Mouse (Mus musculus): Measurements from ENCODE around the gene Zdhhc19. TPM values are rescaled to one million over a fixed set of nuclear protein-coding genes. Genes with fewer than 3 reads are reported as not detected.

The Zdhhc19 gene
- polyA plus RNA-seq, 1 experiment from 2014 or later: not detected

DNA sequence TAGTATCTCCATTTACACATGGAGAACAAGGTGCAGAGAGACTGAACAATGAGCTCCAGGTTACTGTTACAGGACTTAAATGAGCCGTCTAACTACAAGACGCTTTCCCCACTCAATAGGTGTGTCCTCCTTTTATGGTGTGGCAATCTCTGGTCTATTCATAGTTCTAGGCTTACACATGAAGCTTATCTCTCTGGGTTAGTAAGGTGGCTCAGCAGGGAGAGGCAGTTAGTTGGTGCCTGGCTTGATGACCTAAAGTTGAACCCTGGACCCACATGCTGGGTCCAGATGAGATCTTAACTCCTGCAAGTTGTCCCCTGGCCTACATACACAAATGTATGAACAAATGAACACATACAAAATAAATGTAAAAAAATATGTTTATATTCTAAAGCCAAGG is 32.6 kb upstream of the Zdhhc19 start:
- Histone ChIP-seq H3K27ac (replicated peaks) (no peak overlapping the region), H3K9ac (no peak overlapping the region), H3K4me2 (no peak overlapping the region), H3K36me3 (peaks cover 53% of the 10 kb centered on the region), H3K4me3 (no peak overlapping the region), H3K27me3 (no peaks in the 10 kb centered on the region), H3K4me1 (replicated peaks) (no peaks in the 10 kb centered on the region), H3K9me3 (no peaks in the 10 kb centered on the region)
- 64% methylated on average over 2 of the region's 2 CpGs for WGBS
- ATAC-seq (ENCODE audit: low read depth): no peak

DNA sequence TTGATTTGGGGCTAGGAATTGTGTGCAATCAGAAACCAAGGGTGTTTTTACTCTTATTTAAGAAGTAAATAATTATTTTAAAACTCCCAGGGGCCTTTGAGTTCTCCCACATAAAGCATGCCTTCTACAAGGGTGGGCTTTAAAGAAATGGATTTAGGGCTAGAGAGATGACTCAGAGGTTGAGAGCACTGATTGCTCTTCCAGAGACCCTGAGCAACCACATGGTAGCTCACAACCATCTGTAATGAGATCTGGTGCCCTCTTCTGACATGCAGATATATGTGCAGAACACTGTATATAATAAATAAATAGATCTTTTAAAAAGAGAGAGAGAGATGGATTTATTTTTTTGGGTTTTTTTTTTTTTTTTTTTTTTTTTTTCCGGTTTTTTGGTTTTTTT is 31.2 kb upstream of the Zdhhc19 start:
- ATAC-seq (ENCODE audit: low read depth): no peak
- Histone ChIP-seq H3K9me3 (no peaks in the 10 kb centered on the region), H3K36me3 (peaks cover 60% of the 10 kb centered on the region), H3K27me3 (no peaks in the 10 kb centered on the region), H3K9ac (no peak overlapping the region), H3K27ac (replicated peaks) (no peak overlapping the region), H3K4me1 (replicated peaks) (no peaks in the 10 kb centered on the region), H3K4me2 (no peak overlapping the region), H3K4me3 (no peak overlapping the region)
- WGBS: 0% methylated on average over 1 of the region's 1 CpGs

DNA sequence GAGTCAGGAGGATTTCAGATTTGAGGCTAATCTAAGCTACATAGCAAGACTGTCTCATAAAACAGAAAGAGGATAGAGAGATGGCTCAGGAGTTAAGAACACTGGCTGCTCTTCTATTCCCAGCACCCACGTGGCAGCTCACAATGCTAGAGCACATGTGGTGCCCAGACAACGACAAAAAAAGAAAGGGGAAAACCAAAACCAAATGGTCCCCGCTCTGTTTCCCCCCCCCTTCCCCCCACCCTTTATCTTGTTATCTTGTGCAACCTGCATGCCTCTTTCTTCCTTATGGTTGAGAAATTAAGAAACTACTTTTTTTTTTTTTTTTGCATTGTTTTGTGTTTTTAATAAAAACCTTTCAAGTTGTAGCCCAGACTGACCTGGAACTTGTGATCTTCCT is 27.6 kb upstream of the Zdhhc19 start:
- H3K36me3 ChIP-seq: peaks cover 82% of the 10 kb centered on the region
- H3K27ac ChIP-seq (replicated peaks): no peak overlapping the region
- no peaks in the 10 kb centered on the region for H3K9me3 ChIP-seq
- WGBS: 83% methylated on average over 3 of the region's 3 CpGs
- no peak overlapping the region for H3K4me3 ChIP-seq
- no peak overlapping the region for H3K4me2 ChIP-seq
- no peak overlapping the region for H3K9ac ChIP-seq
- ATAC-seq (ENCODE audit: low read depth): no peak
- no peaks in the 10 kb centered on the region for H3K27me3 ChIP-seq
- H3K4me1 ChIP-seq (replicated peaks): no peaks in the 10 kb centered on the region

DNA sequence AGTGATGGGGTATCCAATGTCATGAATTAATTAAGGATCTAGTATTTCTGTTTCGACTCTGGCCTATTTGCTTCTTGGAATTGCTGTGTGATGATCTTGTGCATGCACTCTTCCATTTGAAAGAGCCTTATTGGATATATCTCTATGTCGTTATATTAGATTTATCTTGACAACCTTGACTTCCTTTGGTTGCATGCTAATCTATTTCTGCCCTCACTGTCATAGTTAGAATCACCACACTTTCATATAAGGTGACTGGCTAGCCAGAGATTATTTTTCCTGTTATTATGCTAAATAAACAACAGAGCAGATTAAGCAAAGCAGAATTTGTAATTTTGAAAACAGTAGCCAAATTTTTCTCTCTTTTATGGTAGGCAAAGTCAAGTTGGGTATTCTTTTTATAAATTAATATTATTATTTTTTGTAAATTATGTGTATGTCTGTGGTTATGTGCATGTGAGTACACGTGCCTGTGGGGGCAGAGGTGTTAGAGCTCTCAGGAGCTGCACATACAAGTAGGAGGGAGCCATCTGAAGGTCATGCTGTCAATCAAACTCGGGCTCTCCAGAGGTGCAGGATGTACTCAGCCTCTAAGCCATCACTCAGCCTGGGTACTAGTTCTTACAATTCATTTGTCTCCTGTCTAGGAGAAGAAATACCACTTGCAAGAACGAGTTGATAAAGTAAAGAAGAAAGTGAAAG is 26.5 kb upstream of the Zdhhc19 start:
- no peaks in the 10 kb centered on the region for H3K9me3 ChIP-seq
- peaks cover 72% of the 10 kb centered on the region for H3K36me3 ChIP-seq
- no peaks in the 10 kb centered on the region for H3K4me1 ChIP-seq (replicated peaks)
- WGBS: 77% methylated on average over 5 of the region's 5 CpGs
- no peak for ATAC-seq (ENCODE audit: low read depth)
- no peaks in the 10 kb centered on the region for H3K27me3 ChIP-seq
- H3K4me2 ChIP-seq: no peak overlapping the region
- no peak overlapping the region for H3K27ac ChIP-seq (replicated peaks)
- no peak overlapping the region for H3K9ac ChIP-seq
- no peak overlapping the region for H3K4me3 ChIP-seq

DNA sequence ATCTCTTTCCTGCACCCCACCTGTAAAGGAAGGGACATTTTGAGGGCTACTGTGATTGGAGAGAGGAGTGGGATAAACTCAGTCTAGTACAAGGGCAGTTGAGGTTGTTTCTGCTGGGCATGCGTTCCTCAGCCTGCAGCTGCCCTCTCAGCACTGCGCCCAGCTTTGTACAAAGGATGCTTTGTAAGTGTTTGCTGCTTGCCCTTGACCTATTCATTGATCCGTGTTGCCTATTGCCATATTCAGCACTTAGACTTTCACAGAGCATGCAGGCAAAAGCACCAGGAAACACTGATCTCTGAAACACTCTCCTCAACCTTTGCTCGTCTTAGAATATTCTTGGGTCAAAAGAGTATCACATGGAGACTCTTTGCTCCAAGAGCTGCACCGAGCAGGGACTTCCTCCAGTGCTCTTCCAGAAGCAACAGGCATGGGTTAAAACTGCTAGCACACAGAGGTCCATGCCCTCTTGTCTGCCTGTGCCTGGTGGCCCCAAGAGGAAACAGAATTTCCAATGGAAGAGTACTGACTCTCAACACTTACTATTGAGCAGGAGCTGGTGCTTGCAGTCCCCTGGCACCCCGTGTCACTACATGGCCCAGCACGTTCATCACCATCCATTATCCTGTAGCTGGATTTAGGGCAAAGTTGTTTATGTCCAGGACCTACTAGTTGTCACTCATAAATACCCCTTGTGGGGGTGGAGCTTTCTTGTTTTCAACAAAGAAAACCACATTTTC is 23.6 kb upstream of the Zdhhc19 start:
- 77% methylated on average over 7 of the region's 7 CpGs for WGBS
- no peaks in the 10 kb centered on the region for H3K9me3 ChIP-seq
- no peak overlapping the region for H3K4me2 ChIP-seq
- H3K36me3 ChIP-seq: peaks cover 56% of the 10 kb centered on the region
- no peak overlapping the region for H3K4me3 ChIP-seq
- no peaks in the 10 kb centered on the region for H3K27me3 ChIP-seq
- ATAC-seq (ENCODE audit: low read depth): no peak
- H3K9ac ChIP-seq: no peak overlapping the region
- no peak overlapping the region for H3K27ac ChIP-seq (replicated peaks)
- no peaks in the 10 kb centered on the region for H3K4me1 ChIP-seq (replicated peaks)

DNA sequence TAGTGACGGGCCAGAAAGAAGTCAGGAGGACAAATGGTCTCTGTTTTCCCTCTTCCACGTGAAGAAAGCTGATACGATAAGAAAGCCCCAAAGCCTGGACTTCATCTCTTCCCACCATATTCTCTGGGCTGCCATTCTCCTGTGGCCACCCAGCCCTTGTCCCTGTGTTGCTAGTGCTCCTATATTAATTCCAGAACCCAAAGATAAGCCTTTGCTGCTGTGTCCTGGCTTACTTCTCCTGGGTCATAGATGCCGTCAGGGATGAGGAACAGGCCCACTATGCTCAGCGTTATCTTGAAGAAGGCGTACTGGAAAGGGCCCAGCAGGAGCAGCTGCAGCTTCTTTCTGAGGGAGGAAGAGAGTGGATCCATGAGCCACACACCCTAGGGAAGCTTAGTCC is 18.8 kb upstream of the Zdhhc19 start:
- Histone ChIP-seq H3K9ac (no peak overlapping the region), H3K36me3 (peaks cover 10% of the 10 kb centered on the region), H3K9me3 (no peaks in the 10 kb centered on the region), H3K27ac (replicated peaks) (no peak overlapping the region), H3K27me3 (no peaks in the 10 kb centered on the region), H3K4me3 (no peak overlapping the region), H3K4me2 (no peak overlapping the region), H3K4me1 (replicated peaks) (no peaks in the 10 kb centered on the region)
- 92% methylated on average over 6 of the region's 6 CpGs for WGBS
- ATAC-seq (ENCODE audit: low read depth): no peak

DNA sequence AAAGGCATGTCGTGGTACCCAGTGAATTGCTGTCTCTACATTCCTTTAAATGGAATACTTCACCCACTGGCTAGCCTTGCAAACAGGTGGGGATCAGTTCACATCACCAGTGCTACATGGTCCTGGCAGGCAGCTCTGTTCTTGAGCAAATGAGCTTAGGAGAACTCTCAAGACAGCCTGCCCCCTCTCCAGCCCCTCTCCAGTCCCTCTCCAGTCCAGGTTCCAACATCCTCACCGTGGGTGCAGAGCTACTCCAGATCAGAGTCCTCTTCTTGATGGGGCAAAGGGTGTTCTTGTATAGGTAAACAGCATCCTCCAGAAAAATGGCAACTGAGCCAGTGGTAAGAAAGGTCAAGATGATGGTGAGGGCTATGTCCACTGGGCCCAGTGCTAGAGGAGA is 16.6 kb upstream of the Zdhhc19 start:
- no peak for ATAC-seq (ENCODE audit: low read depth)
- no peaks in the 10 kb centered on the region for H3K4me1 ChIP-seq (replicated peaks)
- no peak overlapping the region for H3K4me2 ChIP-seq
- WGBS: 85% methylated on average over 2 of the region's 2 CpGs
- H3K36me3 ChIP-seq: no peaks in the 10 kb centered on the region
- no peak overlapping the region for H3K4me3 ChIP-seq
- H3K9me3 ChIP-seq: no peaks in the 10 kb centered on the region
- H3K9ac ChIP-seq: no peak overlapping the region
- H3K27ac ChIP-seq (replicated peaks): no peak overlapping the region
- no peaks in the 10 kb centered on the region for H3K27me3 ChIP-seq

DNA sequence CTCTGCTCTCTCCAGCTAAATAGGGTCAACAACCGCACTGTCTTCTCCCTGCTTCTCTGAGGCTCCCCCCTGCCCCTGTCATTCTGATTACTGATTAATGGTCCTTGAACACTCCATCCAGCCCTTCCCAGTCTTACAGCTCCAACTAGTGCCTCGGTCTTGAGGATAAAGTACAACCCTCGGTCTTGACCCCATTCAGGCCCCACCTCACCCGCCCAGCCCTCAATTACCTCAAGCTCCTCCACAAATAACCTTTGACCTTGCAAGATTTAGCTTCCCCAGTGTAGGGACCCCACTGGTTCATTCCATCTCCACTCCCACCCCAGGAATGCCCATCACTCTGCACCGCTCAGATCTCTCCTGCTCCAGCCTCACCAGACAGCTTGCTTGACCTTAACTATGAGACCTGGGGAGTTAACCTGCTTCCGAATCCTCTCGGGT is 11.6 kb upstream of the Zdhhc19 start:
- WGBS: 48% methylated on average over 7 of the region's 7 CpGs
- Histone ChIP-seq H3K9ac (no peak overlapping the region), H3K27ac (replicated peaks) (no peak overlapping the region), H3K36me3 (no peaks in the 10 kb centered on the region), H3K27me3 (no peaks in the 10 kb centered on the region), H3K9me3 (no peaks in the 10 kb centered on the region), H3K4me3 (no peak overlapping the region), H3K4me2 (no peak overlapping the region), H3K4me1 (replicated peaks) (no peaks in the 10 kb centered on the region)
- no peak for ATAC-seq (ENCODE audit: low read depth)

DNA sequence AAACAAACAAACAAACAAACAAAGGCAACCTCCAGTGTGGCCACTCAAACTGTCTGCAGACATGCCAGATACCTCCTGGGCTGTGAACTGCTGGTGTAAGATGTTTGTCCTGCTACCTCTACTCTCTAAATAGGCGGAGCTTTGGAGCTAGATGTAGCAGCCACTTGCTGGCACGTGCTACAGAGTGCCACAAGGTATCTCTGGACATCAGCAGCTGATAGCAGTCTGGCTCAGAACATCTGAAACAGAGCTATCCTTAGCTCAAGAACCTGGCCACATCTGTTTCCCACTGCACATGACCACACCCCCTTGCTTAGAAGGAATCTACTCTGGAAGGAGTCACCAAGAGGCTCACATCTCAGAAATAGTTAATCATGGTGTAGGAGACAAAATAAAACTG is 10.9 kb upstream of the Zdhhc19 start:
- Histone ChIP-seq H3K36me3 (no peaks in the 10 kb centered on the region), H3K4me3 (no peak overlapping the region), H3K9ac (no peak overlapping the region), H3K9me3 (no peaks in the 10 kb centered on the region), H3K27me3 (no peaks in the 10 kb centered on the region), H3K4me1 (replicated peaks) (no peaks in the 10 kb centered on the region), H3K27ac (replicated peaks) (no peak overlapping the region), H3K4me2 (no peak overlapping the region)
- no peak for ATAC-seq (ENCODE audit: low read depth)
- WGBS: 78% methylated on average over 2 of the region's 2 CpGs

DNA sequence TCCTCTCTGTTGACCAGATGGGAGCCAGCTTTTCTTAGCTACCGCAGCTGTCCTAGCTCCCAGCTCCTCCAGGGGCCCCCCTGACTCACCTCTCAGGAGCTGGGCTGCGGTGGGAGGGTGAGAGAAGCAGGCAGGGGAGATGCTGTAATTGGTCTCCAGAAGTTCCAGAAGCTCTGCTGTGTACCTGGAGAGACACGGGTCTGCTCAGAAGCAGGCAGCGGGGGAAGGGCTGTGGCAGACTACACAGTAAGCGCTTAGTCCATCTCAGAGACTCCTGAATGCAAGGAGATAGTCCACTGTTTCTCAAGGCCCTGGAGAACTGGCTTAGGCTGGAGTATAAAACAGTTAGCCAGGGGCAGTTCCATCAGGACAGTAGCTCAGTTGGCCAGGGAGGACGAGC is 10.0 kb upstream of the Zdhhc19 start:
- Histone ChIP-seq H3K9ac (no peak overlapping the region), H3K27me3 (no peaks in the 10 kb centered on the region), H3K9me3 (no peaks in the 10 kb centered on the region), H3K27ac (replicated peaks) (no peak overlapping the region), H3K4me2 (no peak overlapping the region), H3K4me1 (replicated peaks) (no peaks in the 10 kb centered on the region), H3K4me3 (no peak overlapping the region), H3K36me3 (no peaks in the 10 kb centered on the region)
- WGBS: 73% methylated on average over 6 of the region's 6 CpGs
- ATAC-seq (ENCODE audit: low read depth): no peak

DNA sequence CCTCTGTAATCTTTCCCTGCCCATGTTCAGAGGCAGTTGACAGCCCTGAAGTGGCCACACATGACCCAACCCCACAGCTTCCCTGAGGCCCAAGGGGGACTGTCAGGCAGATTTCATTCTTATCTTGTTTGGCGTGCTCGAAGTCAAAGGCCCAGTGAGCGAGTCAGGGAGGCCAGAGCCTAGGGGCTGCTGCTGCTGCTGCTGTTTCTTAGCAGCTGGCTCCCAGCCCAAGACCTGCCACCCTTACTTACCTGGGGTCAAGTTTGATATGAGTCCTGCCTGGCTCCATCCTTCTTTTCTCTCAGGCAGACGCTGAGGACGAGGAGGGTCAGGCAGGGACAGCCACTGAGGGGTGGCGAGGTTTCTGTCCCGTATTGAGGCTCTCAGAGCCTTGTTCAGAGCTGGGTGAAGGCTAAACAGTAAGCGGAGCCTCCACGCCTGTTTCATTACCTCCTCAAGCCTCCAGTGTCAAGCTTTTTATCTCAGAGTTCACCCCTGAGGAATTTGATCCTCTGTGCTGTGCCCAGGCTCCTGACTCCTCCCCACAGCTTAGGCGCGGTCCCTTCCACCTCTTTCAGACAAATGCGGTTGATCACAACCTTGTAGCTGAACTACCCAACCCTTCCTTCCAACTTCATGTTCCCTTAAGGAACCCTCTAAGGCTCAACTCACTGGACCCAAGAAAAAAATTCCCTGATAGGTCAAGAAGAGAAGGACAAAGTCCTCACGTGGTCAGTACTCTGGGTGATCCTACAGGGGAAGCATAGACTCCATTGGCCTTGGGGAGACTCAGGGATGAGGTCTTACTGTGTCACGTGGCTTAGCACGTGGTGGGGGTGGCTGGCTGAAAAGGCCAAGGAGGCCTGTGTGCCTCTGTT is 8.6 kb upstream of the Zdhhc19 start, which contains the start of gene Slc51a:
TSS of gene Slc51a (minus strand) at position 646 of the 878 bp plus-strand sequence.
- no peak for ATAC-seq (ENCODE audit: low read depth)
- Histone ChIP-seq H3K4me1 (replicated peaks) (no peaks in the 10 kb centered on the region), H3K27ac (replicated peaks) (no peak within 1 kb of the TSS), H3K36me3 (no peaks in the 10 kb centered on the region), H3K4me2 (no peak within 1 kb of the TSS), H3K9me3 (no peaks in the 10 kb centered on the region), H3K27me3 (no peaks in the 10 kb centered on the region), H3K9ac (no peak within 1 kb of the TSS), H3K4me3 (no peak within 1 kb of the TSS)
- WGBS: 73% methylated on average over 15 of the region's 15 CpGs

DNA sequence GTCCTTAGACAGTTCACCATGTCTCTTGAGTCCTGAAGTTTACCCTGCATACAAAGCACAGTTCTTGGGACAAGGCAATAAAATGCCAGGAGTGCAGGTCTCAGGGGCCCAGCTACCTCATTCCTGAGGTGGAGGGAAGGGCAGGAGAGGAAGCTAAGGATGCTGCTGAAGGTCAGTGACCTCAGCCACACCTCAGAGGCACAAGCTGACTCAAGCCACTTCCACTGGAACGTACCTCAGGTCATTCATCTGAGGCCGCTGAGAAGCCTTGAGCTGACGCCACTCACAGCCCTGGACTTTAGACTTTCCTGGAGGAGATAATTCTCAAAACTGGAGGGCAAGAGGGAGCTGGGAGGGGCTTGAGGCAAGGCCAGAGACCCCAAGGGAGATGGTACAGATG is 7.1 kb upstream of the Zdhhc19 start:
- no peaks in the 10 kb centered on the region for H3K27me3 ChIP-seq
- no peak overlapping the region for H3K27ac ChIP-seq (replicated peaks)
- no peak overlapping the region for H3K4me3 ChIP-seq
- no peaks in the 10 kb centered on the region for H3K9me3 ChIP-seq
- H3K36me3 ChIP-seq: no peaks in the 10 kb centered on the region
- no peak for ATAC-seq (ENCODE audit: low read depth)
- H3K9ac ChIP-seq: no peak overlapping the region
- no peaks in the 10 kb centered on the region for H3K4me1 ChIP-seq (replicated peaks)
- WGBS: 93% methylated on average over 3 of the region's 3 CpGs
- no peak overlapping the region for H3K4me2 ChIP-seq
